Mouse (Mus musculus) MN1 (cell line): Measurements from ENCODE around the gene Rnps1.
"Not testable (repeated sequence)": the region's sequence is repeated elsewhere in the genome, so short reads cannot be mapped to it uniquely, and the experiment has no call there.

Source experiments
- DNase-seq: peaks from one replicate; pipeline ENCODE4 v3.0.0-alpha.2; 2016; ENCODE audit warnings: low spot score

Gene Rnps1

GRCm38 (mm10) chr17:24429201-24429983, 15.0 kb downstream of the Rnps1 start:
- no peak for DNase-seq

DNA sequence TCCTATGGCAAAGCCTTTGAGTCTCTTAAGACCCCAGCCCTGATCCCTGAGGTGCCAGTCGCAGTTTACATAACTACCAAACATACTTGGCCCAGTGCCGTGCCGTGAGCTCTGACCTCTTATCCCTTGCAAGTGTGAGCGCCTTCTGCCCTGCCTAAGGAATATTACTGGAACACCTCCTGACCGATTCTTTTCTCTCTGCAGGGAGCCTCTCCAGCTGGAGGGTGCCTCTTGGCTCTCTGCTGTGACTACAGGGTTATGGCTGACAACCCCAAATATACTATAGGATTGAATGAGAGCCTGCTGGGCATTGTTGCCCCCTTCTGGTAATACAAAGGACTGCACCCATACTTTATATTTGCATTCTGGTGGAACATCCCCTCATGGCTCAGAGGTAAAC, 22.7 kb downstream of the Rnps1 start:
- DNase-seq = peak; percentile 69

DNA sequence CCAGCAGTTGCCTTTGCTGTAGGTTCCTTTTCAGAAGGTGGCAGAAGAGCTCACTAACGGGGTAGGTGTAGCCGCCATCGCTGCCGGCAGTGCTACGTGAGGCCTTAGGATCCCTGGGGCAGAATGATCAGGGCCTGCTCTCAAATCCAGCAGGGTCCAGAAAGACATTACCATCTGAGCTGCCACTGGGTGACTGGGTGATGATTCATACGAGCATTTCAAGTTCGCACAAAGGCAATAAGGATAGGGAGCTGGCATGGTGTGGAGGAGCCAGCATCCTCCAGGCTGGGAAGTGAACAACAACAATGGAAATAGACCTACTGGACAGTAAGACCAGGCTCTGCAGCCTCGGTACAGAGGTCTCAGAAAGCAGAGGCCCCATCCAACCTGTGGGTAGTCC, 26.0 kb downstream of the Rnps1 start:
- DNase-seq = no peak

GRCm38 (mm10) chr17:24441148-24441547, 26.8 kb downstream of the Rnps1 start:
- DNase-seq = no peak

- no peak for DNase-seq
These were observed 27.7 kb downstream of the Rnps1 start for GRCm38 (mm10) chr17:24442107-24442506.

DNA sequence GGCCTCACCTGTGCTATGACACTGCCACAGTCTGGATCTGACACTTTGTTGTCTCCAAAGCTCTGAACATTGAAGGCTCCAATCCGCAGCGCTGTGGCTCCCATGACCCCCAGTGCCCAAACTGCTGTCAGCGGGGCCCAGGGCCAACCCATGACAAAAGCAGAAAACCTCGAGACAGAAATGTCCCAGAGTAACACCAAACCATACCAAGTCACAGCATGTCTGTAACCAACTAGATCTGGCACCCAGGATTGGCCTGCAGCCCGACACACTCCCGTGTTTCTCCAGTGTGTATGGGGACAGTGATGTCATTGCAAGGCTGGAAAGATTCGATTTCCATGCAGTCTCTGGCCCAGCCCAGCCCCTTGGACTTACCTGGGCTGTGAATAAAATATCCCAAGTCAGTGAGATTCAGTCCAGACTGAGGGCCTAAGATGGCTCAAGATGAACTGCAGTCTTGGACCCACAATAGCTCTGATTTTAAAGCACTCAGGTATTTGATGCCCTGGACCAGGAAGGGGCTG, 28.3 kb downstream of the Rnps1 start, which contains the start of gene Dnase1l2:
Dnase1l2 (minus strand) TSS at position 474 of the 524 bp plus-strand sequence.
- DNase-seq = no peak

- no peak for DNase-seq
These were observed 29.0 kb downstream of the Rnps1 start for GRCm38 (mm10) chr17:24443409-24443808.

- DNase-seq = no peak
These were observed 32.2 kb downstream of the Rnps1 start for GRCm38 (mm10) chr17:24446590-24446989.

GRCm38 (mm10) chr17:24449507-24449906, 35.1 kb downstream of the Rnps1 start:
- no peak for DNase-seq

GRCm38 (mm10) chr17:24451220-24451619, 36.9 kb downstream of the Rnps1 start:
- no peak for DNase-seq

DNA sequence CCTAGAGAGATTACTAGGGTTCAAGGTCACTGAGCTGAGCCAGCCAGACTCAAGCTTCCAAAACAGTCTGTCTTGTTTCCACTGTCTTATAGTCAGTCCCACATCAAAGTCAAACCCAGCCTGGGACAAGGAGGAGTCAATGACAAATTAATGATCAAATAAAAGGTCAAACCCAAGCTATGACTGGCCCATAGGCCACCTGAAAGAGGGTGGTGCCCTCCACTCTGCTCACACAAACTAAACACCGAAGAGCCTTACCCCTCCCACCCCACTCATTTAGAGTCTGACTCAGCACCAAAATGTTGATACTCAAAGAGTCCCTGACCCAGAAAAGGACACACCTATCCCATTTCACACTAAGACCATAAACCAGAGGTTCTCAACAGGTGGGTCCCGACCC, 39.0 kb downstream of the Rnps1 start:
- DNase-seq = no peak

DNA sequence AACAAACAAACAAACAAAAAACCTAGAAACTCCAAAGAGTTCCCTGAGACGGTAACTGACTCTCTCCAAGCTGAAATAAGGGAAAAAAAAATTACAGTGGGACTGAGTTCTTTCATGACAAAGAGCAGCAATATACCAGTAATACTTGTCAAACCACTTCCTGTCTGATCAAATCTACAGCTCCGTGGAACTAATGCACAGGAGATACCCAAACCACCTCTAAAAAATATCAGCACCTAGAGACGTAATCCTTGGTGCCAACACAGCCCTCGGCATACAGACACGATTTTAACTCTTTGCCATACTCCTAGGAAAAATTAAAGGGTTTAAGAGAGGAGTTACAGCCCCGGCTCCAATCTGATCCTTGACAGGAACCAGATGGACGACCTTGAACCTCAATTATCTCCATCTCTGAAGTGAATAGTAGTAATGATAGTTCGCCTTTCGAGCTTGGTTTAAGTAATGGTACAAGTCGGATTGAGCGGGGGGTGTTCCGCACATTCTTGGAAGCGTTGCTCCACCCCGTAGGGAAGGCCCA, 39.9 kb downstream of the Rnps1 start:
- no peak for DNase-seq

DNA sequence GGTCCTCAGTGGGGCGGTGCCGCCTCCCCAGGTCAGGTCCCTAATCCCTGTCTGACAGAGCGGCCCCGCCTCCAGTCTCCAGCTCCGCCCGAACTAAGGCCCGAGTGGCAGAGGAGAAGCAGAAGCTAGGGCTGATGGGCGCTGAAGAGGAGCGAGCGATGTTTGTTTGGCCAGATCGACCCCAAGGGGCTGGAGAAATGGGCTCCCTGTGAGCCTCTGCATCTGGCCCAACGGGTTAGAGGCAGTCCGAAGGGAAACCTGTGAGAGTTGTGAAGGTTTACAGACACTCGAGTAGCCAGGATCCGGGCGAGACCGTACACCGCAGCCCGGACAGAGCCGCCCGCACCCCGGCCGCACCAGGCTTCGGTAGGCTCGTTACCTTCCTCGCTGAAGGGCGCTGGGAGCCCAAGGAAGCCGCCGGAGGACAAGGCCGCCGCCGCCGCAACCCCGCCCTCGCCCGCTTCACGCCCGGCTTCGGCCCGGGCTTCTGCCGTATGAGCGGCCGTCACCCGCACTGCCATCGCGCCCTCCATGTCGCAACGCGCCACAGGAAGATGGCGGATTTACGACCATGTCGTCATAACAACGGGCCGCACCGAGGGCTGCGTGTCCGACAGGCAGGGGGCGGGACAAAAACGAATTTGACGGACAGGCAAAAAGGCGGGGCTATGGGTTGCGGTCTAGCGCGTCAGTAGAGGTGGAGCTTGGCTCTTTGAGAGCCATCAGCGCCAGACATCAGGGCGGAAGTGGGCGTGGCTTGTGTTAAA, 40.6 kb downstream of the Rnps1 start:
- DNase-seq = peak; percentile 99

DNA sequence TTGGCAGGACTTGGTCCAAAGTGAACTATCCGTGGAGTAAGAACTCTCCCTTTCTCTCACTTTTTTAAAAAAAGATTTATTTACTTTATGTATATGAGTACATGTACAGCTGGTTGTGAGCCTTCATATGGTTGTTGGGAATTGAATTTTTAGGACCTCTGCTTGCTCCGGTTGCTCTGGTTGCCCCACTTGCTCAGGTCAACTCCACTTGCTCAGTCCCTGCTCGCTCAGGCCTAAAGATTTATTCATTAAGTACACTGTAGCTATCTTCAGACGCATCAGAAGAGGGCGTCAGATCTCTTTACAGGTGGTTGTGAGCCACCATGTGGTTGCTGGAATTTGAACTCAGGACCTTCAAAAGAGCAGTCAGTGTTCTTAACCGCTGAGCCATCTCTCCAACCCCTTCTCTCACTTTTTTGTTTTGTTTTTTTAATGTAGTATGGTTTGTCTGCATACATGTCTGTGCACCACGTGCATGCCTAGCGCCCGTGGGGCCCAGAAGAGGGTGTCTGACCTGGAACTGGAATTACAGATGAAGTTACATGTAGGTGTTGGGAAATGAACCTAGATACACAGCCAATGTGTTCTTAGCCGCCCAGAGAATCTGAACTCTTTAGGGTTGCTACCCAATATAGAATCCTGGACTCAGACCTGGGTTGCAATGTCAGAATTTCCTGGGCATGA, 41.3 kb downstream of the Rnps1 start:
- DNase-seq = not testable (repeated sequence)

GRCm38 (mm10) chr17:24461580-24461979, 47.2 kb downstream of the Rnps1 start:
- DNase-seq = peak; percentile 80

GRCm38 (mm10) chr17:24462932-24463331, 48.6 kb downstream of the Rnps1 start:
- DNase-seq = no peak

DNA sequence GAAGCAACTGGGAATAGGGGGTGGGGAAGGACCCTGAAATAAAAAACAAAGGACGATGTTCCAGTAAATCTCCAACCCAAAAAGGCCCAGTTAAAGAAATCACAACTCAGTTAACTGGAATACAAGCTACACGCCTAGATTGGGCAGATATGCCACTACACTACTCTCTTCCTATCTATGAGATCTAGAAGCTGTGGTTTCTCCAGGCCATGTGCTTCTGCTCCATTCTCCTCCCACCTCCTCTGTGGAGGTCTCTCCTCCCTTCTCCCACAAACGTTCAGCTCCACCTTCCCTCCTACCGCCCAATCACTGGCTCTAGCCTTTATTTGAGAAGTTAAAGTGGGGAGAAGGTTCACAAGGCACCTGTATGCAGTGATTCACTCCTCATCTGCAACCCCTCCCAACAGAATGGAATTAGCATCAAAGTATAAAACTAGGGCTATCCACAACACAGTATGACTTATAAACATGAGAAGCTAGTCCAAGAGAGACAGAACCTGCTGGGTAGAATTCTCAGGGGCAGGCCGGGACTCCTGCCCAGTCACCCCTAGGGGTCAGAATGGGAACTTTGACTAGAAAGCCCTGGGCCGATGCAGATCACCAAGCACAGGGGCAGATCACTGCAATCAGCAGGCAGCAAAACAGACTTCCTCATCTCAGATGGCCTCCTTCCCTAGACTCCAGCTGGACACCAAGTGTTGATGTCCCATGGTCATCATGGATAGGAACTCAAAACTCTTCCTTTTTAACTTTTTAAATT, 49.2 kb downstream of the Rnps1 start:
- DNase-seq = peak; percentile 80

DNA sequence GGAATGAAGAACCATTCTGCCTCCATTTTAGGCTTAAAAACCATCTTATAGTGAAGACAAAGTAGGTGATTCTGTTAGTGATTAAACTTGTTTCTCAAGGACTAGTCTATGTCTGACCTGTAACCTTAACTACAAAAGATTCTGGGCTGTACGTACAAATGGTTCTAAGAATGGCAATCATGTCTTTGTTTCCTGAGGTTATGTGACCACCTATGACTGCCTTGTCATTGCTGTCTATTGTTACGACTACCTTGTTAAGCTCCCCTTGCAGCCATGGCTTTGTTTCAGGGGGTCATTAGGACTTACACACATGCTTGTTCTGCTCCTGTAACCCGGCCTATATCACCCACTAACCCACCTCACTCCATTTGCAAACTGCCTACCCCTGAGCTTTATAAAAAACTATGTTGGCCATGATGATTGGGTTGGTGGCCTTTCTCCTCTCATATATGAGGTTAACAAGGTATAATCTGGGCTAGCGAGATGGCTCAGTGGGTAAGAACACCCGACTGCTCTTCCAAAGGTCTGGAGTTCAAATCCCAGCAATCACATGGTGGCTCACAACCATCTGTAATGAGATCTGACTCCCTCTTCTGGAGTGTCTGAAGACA, 54.4 kb downstream of the Rnps1 start:
- DNase-seq = no peak

DNA sequence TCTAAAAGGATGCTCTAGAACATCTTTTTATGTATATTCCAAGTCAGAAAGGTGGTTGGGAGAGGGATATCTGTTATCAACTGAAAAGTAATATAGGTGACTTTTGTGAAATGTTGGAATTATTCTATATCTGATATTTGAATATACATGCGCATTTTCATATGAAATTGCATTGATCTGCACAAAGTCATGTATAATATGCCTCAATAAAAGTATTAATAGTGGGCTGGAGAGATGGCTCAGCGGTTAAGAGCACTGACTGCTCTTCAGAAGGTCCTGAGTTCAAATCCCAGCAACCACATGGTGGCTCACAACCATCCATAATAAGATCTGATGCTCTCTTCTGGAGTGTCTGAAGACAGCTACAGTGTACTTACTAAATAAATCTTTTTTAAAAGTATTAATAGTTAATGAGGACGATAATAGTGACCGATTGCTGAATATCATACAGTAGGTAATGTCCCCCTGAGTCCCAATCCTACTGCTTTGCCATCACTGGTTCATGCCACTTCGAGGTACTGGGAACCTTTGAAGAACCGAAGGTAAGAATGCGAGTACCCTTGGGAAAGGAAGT, 55.1 kb downstream of the Rnps1 start:
- no peak for DNase-seq

DNA sequence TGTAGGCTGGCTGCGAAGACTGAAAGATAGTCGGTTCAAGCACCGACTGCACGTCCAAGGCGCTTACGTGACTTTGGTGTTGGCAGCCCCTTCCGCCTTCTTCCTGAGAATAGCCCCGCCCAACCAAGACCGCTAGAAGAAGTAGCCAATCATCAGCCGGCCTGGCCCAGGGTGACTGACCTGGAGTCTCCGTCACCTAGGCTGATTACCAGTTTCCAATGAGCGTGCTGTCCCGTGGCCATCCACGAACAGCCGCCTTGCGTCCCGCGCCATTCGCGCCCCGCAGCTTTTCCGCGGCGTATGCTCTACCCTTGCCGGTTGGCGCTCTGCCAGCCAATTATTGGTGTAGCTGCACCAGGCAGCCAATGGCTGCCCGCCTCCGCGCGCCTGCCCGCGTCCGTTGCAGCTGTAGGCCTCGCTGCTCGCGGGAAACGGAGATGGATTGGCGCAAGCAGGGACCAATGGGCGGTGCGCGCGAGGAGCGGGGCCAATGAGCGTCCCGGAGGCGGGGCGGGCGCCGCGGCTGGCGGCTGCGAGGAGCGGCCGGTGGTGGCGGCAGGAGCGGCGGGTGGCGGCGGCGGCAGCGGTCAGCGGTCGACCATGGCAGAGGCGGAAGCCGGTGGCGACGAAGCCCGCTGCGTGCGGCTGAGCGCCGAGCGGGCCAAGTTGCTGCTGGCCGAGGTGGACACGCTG, 55.7 kb downstream of the Rnps1 start, which contains the start of the genes E4f1 and Pgp:
E4f1 (minus strand) TSS at position 404 of the 693 bp plus-strand sequence.
Pgp (plus strand) TSS at position 483 of the 693 bp plus-strand sequence.
- DNase-seq = peak; percentile 99
